Mouse (Mus musculus): ENCODE data around the gene Proca1. TPM values are rescaled to one million over a fixed set of nuclear protein-coding genes. Genes with fewer than 3 reads are reported as not detected.

Proca1 gene
- total RNA-seq, 1 experiment from 2014 or later: 26.3 TPM

GRCm38 (mm10) chr11:78165761-78166109, 27.5 kb upstream of the Proca1 start:
- DNase-seq: peak; percentile 81

DNA sequence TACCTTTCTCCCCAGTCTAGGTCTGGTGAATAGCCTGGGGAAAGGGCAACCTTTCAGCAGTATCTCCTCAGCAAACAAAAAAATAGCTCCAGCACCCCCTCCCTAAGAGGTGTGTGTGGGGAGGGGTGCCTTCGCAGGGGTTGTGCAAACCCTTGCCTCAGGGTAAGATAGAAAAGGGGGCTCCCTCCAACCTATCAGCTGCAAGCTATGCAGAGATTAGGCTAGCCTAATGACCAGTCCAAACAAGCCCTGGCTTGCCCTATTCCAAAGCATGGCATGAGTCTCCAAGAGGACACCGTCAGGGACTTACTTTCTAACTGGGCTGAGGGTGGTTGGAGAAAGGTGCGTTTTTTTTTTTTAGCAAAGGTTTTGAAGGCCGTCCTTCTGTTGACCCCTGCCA, 27.0 kb upstream of the Proca1 start:
- DNase-seq: no peak

- DNase-seq: no peak
These were observed 26.6 kb upstream of the Proca1 start for GRCm38 (mm10) chr11:78166640-78167039.

DNA sequence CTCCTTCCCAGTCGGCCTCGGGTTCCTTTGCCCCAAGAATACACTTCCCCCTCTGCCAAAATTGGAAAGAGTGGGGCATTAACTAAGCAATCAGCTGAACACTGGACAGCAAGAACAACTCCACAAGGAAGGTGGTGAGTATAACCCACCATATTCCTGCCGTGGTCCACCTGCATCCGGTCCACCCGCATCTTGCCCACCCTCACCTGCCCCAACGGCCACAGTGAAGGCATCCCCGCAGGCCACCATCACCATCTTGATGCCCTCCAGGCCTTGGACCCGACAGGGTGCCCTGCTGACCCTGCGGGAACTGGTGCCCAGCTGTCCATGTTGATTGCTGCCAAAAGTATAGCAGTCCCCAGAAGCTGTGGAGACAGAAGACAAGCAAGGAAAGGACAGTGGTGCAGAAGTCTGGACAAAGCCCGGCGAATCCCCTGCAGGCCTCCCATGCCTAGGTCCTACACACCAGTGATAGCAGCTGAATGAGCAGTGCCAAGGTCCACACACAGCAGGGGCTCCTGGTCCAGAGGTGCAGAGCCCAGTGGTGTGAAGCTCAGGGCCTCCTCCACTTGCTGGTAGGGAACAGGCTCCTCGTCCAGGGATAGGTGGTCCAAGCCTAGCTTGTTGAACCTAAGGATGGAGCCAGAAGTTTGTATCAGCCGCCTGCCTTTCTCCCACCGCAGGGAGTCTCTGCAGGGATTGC, 25.8 kb upstream of the Proca1 start:
- DNase-seq: no peak

- no peak for DNase-seq
These were observed 24.4 kb upstream of the Proca1 start for GRCm38 (mm10) chr11:78168541-78169468.

DNA sequence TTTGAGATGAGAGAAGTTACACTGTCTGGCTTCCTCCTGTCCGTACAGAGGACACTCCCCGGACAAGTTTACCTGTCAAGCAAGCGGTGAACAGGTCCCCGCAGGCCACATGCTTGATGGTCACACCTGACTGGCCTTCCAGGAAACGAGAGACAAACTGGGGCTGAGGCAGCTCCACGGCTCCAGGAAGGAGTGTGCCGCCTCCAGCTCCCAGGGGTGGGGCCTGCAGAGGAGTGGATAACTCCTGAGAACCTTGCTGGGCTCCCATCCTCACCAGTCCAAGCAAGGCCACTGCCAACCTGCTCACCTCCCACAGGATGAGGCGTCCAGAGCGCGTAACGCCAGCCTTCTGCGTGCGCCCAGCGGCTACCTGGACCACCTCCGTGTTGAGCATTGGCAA, 22.9 kb upstream of the Proca1 start:
- no peak for DNase-seq

GRCm38 (mm10) chr11:78171328-78171727, 21.9 kb upstream of the Proca1 start:
- no peak for DNase-seq

GRCm38 (mm10) chr11:78172034-78172747, 21.0 kb upstream of the Proca1 start:
- DNase-seq: no peak

DNA sequence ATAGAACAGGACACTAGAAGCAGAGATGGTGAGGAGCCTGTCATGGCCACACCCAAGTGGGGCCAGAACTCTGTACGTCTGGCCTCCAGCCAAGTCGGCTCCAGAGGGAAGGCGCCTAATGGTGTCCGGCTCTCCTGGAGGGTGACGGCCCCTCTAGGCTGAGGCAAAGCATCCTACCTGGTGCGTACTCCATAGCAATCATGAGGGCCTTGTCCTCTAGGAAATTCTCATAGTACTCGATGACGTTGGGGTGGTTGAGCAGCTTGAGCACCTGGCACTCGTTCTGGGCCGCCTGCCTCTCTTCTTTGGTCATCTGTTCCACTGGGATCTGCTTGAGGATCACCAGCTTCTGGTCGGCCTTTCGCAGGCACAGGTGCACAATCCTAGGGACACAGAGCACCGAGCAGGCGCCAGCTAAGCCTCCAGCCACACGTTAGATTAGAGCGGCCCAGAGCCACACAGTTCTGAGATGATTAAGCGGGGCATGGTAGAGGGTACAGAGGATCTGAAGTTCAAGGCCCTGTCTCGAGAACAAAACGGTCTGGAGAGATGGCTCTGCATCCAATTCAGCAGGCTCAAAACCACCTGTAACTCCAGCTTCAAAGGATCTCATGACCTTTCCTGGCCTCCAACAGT, 20.3 kb upstream of the Proca1 start:
- DNase-seq: no peak

DNA sequence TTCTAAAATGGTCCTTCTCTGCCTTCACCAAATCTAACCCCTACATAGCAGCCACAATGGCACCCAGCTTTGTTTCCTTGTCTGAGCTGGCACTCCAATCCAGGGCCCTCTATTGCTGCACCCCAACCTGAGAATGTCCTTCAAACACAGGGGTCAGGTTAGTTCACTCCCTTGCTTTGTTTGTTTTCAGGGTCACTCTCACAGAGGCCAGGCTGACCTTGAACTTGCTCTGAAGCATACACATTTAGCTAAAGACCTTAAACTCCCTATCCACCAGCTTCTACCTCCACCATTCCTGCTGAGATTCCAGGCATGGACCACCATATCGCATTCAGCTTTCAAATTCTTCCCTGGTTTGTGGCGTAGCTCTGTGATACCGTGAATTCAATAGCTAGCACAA, 18.7 kb upstream of the Proca1 start:
- no peak for DNase-seq

- DNase-seq: no peak
These were observed 17.3 kb upstream of the Proca1 start for GRCm38 (mm10) chr11:78175771-78176401.

- DNase-seq: peak; percentile 94
These were observed 16.8 kb upstream of the Proca1 start, which contains the start of the genes Nek8 and Tlcd1 for GRCm38 (mm10) chr11:78176402-78176862. Nek8 (minus strand) TSS chr11:78176675. Tlcd1 (plus strand) TSS chr11:78176711.

DNA sequence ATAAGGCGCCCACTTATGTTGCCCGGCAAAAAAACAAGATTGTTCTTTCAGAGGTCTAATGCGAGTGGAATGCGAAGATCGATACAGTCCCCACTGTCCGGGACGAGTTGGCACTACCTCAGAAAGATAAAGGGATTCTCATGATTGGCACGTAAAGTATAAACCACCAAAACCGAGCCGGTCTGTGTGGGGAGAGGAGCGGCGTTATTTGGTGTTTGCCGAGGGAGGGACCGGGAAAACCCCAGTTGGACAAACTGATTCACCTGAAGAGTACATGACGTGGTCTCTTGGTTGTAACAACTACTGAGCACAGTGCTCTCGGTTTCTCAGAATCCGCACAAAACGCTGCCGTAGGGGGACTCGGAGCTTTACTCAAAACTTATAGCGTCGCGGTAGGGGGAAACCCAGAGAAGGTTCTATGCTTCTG, 16.3 kb upstream of the Proca1 start:
- no peak for DNase-seq

DNA sequence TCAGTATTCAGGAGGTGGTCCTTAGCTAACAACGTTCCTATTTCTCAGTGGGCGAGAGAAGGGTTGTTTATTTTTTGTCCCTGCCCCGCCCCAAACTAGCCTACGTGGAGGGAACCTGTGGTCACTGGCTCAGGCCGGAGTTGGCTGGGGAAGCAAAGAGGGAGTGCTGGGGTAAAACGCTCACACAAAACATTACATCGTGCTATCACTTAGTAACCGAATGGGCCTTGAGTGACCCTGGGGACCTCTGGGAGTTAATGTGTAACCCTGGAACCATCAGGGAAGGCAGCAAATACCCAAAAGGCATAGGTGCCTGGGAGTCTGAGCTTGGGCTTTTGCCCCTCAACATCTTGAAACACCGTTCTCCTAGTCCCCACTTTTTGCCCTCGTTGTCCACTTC, 15.8 kb upstream of the Proca1 start:
- no peak for DNase-seq

GRCm38 (mm10) chr11:78177903-78178858, 15.0 kb upstream of the Proca1 start:
- peak; percentile 97 for DNase-seq

DNA sequence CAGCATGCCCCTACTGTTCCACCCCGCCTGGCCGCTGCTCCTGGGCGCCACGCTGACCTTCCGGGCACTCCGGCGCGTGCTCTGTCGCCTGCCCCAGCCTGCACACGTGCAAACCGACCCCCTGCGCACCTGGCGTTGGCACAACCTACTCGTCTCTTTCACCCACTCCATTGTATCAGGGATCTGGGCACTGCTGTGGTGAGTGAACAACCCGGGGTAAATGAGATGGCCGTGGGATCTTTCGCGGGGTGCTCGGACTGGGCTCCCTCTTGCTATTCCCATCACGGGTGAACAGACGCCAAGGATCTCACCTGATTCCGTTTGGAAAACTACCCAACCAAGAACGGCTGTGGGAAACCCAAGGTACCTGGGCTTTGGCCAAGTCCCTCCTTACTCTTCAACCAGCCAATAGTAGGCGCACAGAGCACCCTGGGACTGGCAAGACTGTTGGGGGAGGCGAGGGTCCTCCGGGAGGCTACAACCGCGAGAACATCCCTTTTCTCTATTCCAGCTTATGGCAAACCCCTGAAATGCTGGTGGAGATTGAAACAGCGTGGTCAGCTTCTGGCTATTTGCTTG, 14.2 kb upstream of the Proca1 start:
- peak; percentile 84 for DNase-seq

DNA sequence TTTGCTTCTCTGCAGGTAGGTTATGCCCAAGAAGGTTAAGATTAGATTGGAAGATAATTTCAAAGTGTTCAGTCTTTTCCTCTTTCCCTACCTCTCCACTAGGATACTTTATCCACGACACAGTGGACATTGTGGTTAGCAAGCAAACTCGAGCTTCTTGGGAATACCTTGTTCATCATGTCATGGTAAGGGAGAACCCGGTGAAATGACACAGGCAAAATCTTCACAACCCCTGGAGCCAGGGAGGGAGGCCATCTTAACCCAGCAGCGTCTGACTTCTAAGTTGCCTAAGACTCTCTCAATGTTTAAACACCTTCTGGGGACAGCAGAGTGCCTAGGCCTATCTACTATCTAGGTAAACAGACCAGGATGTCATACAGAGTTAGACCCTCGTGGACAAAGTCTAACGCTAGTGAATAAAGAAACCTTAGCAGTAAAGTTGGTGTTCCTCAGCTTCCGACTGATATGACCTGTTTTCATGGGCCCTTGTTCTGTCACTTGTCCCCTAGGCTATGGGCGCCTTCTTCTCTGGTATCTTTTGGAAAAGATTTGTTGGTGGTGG, 13.7 kb upstream of the Proca1 start:
- DNase-seq: no peak

DNA sequence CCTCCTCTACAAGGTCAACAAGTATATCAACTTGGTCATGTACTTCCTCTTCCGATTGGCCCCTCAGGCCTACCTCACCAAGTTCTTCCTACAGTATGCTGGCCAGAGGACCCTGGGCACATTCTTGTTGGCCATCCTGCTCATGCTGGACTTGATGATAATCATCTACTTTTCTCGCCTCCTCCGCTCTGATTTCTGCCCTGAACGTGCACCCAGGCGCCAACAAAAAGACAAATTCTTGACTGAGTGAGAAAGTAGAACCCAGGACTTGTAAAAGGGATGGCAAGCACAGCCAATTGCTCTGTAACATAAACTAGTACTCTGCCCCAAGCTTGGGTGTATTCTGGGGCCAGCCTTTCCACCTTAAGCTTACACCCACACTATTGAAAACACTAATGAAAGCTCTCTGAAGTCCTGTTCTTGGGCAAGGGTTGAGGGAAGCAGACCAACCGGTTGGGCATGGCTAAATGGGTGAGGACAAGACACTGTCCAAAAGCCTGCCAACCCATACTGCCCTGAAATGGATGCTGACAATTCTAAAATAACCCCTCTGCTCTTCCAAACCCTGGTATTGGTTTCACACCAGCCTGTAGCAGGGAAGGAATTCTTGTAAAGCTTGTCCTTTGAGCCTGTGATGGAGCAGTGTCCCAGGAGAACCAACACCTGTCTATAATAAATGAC, 13.0 kb upstream of the Proca1 start:
- DNase-seq: no peak

GRCm38 (mm10) chr11:78181830-78182357, 11.3 kb upstream of the Proca1 start:
- DNase-seq: no peak

Measured in adrenal gland, postnatal 14 days (tissue).